Mouse (Mus musculus) spleen, adult 2 months (tissue): Measurements from ENCODE around the gene Necab3. TPM values are rescaled to one million over a fixed set of nuclear protein-coding genes. Genes with fewer than 3 reads are reported as not detected.

Experiments
- DNase-seq, 2 experiments: peaks; one replicate each; pipeline versions ENCODE4 v3.0.0 to v3.0.0-alpha.2; 2012 to 2021; ENCODE audit warnings: low spot score in 2 of 2, low read depth in 1 of 2
- H3K27ac ChIP-seq: fragments of 200-500 bp; 2 replicates; pipeline ENCODE4 v1.5.1; 2012; ENCODE audit warnings: low read length, inconsistent platforms; ENCODE audit not compliant: insufficient read depth
- H3K27me3 ChIP-seq: fragments of 200-500 bp; 2 replicates; pipeline ENCODE4 v1.6.1; 2012; ENCODE audit warnings: mild to moderate bottlenecking, moderate library complexity, low read length, inconsistent platforms; ENCODE audit not compliant: control insufficient read depth, insufficient read depth
- H3K36me3 ChIP-seq: fragments of 200-500 bp; 2 replicates; pipeline ENCODE4 v1.6.1; 2012; ENCODE audit warnings: mild to moderate bottlenecking, low read length, inconsistent platforms; ENCODE audit not compliant: control insufficient read depth, insufficient read depth
- H3K4me1 ChIP-seq: fragments of 200-500 bp; 2 replicates; pipeline ENCODE4 v1.6.1; 2011; ENCODE audit warnings: inconsistent platforms; ENCODE audit not compliant: control insufficient read depth, insufficient read depth, insufficient read length
- H3K4me3 ChIP-seq: fragments of 200-500 bp; 2 replicates; pipeline ENCODE4 v1.5.1; 2011; ENCODE audit warnings: mild to moderate bottlenecking, inconsistent platforms; ENCODE audit not compliant: insufficient read depth, insufficient read length; ENCODE audit errors: extremely low read depth
- CTCF ChIP-seq: fragments of 200-500 bp; IDR thresholded peaks from 2 replicates; pipeline ENCODE4 v1.5.1; 2011; ENCODE audit warnings: mild to moderate bottlenecking, inconsistent platforms; ENCODE audit not compliant: insufficient read depth, insufficient read length, insufficient replicate concordance; ENCODE audit errors: extremely low read depth
- POLR2A ChIP-seq: fragments of 200-500 bp; IDR thresholded peaks from 2 replicates; pipeline ENCODE4 v1.6.1; 2011; ENCODE audit warnings: low read depth, low read length, inconsistent platforms
- WGBS: fragments of 180-500 bp; shearing (Covaris S2); methylation state at CpG from one replicate; pipeline ENCODE4 v1.1.7; 2018; 5-methylcytosine and 5-hydroxymethylcytosine counted together
- polyA plus RNA-seq: library from polyadenylated mRNA; depleted of rRNA; stranded (reverse); fragments of >200 nt; gene quantifications from 2 replicates; pipeline ENCODE4 v1.2.3, GENCODE M21; 2012

Necab3 gene
- polyA plus RNA-seq, 1 experiment = 0.63 TPM

- H3K27me3 ChIP-seq = no peaks in the 10 kb centered on the region
- no peak overlapping the region for H3K4me3 ChIP-seq
- H3K27ac ChIP-seq = no peak overlapping the region
- H3K36me3 ChIP-seq = no peaks in the 10 kb centered on the region
- peaks cover 7% of the 10 kb centered on the region for H3K4me1 ChIP-seq
- DNase-seq = no peak
- TF ChIP-seq POLR2A (no peak), CTCF (no peak)
- WGBS = 81% methylated on average over 8 of the region's 8 CpGs
Measured at GRCm38 (mm10) chr2:154571976-154572375, 13.3 kb upstream of the Necab3 start.

- no peak for DNase-seq
- H3K27me3 ChIP-seq = no peaks in the 10 kb centered on the region
- no peak overlapping the region for H3K4me3 ChIP-seq
- no peaks in the 10 kb centered on the region for H3K36me3 ChIP-seq
- 87% methylated on average over 4 of the region's 4 CpGs for WGBS
- H3K4me1 ChIP-seq = peaks cover 7% of the 10 kb centered on the region
- TF ChIP-seq POLR2A (no peak), CTCF (no peak)
- no peak overlapping the region for H3K27ac ChIP-seq
Measured at GRCm38 (mm10) chr2:154571266-154571665, 12.6 kb upstream of the Necab3 start.

- no peak overlapping the region for H3K27ac ChIP-seq
- no peaks in the 10 kb centered on the region for H3K36me3 ChIP-seq
- TF ChIP-seq CTCF = no peak
- no peak for TF ChIP-seq POLR2A
- no peaks in the 10 kb centered on the region for H3K27me3 ChIP-seq
- H3K4me3 ChIP-seq = no peak overlapping the region
- H3K4me1 ChIP-seq = peaks cover 7% of the 10 kb centered on the region
- no peak for DNase-seq
- WGBS = 29% methylated on average over 4 of the region's 4 CpGs
Measured at GRCm38 (mm10) chr2:154570666-154571065, 12.0 kb upstream of the Necab3 start.

GRCm38 (mm10) chr2:154569836-154570286 is 11.2 kb upstream of the Necab3 start, which contains the start of gene E2f1:
Gene E2f1 (minus strand): TSS chr2:154569892.
- WGBS = under 1% methylated on average over 44 of the region's 44 CpGs
- DNase-seq = peak; percentile 86 to 93
- Histone ChIP-seq H3K36me3 (no peaks in the 10 kb centered on the region), H3K4me3 (peak within 1 kb of the TSS; percentile 63), H3K27me3 (no peaks in the 10 kb centered on the region), H3K4me1 (peaks cover 7% of the 10 kb centered on the region), H3K27ac (peak within 1 kb of the TSS; percentile 54)
- no peak for TF ChIP-seq CTCF
- TF ChIP-seq POLR2A = no peak

GRCm38 (mm10) chr2:154569071-154569748 is 10.5 kb upstream of the Necab3 start:
- DNase-seq = peak; percentile 28 to 44
- 1% methylated on average over 65 of the region's 70 CpGs for WGBS
- Histone ChIP-seq H3K4me3 (peak overlapping the region; percentile 63), H3K36me3 (no peaks in the 10 kb centered on the region), H3K4me1 (peaks cover 6% of the 10 kb centered on the region), H3K27me3 (no peaks in the 10 kb centered on the region), H3K27ac (peak overlapping the region; percentile 54)
- TF ChIP-seq POLR2A = no peak
- TF ChIP-seq CTCF = no peak

- WGBS = 36% methylated on average over 10 of the region's 10 CpGs
- DNase-seq = no peak
- no peak for TF ChIP-seq CTCF
- TF ChIP-seq POLR2A = no peak
- no peaks in the 10 kb centered on the region for H3K27me3 ChIP-seq
- H3K36me3 ChIP-seq = no peaks in the 10 kb centered on the region
- H3K4me1 ChIP-seq = peaks cover 4% of the 10 kb centered on the region
- H3K27ac ChIP-seq = peak overlapping the region; percentile 54; the same call in 1 of the 2 replicates
- peak overlapping the region; percentile 63 for H3K4me3 ChIP-seq
Measured at GRCm38 (mm10) chr2:154568329-154569070, 9.8 kb upstream of the Necab3 start.
